Mouse (Mus musculus) cerebellum, adult 9-11 months (tissue): Measurements from ENCODE around the gene Gm28044.
"Not testable (repeated sequence)": the region's sequence is repeated elsewhere in the genome, so short reads cannot be mapped to it uniquely, and the experiment has no call there.

ENCODE experiments used
- DNase-seq: peaks from one replicate; pipeline ENCODE4 v3.0.0; 2022

Gene Gm28044

DNA sequence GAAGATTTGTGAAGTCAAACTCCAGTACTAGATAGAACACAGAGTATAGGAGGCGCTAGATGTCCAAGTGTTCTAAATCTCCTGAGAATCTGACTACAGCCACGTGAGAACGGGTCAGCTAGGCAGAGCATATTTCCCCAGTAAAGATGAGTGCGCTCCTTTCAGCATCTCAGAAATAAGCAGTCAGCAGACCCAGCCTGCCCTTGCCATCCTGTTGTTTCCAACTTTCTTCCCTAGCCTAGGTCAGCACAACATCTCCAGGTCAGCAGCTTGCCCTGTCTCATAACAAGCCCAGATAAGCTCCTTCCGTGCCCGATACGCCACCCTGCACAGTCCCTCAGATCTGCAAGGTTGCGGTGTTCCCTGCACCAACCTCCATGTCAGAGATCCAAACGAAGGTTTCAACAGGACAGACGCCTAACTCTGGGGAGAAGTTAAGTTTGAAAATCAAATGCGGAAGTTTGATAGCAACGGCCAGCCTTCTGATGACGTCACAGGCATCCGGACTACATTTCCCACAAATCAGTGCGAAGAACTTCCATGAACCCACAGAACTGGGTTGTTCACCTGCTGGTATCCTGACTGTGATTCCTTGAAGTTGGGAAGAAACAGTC lies at the start of gene Gm28044, which contains the start of gene Zfp953:
Gene Gm28044 (minus strand): TSS at position 406 of the 614 bp plus-strand sequence.
Gene Zfp953 (minus strand): TSS at position 475 of the 614 bp plus-strand sequence.
- peak; percentile 86 for DNase-seq

DNA sequence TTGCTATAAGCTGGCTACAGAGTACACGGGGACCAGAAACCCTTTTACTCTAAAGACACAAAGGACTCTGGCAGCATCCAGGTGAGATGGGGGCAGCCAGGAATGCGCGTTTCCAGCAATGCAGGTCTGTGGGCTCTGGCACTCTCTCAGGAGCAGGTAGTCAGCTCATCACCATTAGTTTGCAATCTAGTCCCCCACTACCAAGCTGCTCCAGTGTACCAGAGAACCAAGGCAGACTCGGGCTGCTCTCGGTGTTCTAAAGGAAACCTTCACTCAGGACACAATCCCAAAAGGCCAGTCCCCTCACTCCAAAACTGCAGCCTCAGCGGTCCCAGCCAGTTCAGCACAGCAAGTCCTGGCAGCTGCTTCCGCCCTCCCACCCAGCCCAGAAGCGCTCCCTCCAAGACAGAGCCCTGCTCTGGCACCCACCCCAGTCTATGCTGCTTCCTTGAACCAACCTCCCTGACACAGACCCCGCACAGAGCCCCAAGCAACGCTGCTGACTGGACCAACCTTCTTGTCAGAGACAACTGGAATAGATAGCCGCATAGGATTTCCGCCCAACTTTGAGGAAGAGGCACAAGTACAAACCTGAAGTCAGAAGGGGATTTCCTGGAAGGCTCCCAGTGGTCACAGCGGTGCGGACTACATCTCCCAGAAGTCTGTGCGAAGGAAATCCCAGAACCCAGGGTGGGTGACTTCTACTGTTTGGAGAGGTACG lies 39.0 kb upstream of the Gm28044 start, which contains the start of gene Zfp429:
Gene Zfp429 (minus strand): TSS at position 637 of the 721 bp plus-strand sequence.
- peak; percentile 67 for DNase-seq

DNA sequence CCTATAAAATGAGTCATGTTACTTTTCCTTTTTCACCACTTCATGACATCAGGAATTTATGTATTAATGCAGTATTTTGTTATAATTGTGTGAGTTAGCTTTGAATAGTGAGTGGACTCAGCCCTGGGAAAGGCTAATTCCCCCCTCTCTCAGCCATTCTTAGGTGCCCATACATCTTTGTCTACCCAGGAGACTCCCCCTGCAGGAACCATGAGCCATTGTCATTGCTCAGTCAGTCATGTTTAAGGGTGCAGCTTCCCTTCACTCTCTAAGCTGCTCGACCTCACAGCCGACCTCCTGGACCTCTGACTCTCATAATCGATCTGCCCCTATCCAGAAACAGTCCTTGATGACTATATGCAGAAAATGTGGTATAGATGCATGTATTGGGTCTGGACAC lies 15.9 kb upstream of the Gm28044 start:
- not testable (repeated sequence) for DNase-seq

DNA sequence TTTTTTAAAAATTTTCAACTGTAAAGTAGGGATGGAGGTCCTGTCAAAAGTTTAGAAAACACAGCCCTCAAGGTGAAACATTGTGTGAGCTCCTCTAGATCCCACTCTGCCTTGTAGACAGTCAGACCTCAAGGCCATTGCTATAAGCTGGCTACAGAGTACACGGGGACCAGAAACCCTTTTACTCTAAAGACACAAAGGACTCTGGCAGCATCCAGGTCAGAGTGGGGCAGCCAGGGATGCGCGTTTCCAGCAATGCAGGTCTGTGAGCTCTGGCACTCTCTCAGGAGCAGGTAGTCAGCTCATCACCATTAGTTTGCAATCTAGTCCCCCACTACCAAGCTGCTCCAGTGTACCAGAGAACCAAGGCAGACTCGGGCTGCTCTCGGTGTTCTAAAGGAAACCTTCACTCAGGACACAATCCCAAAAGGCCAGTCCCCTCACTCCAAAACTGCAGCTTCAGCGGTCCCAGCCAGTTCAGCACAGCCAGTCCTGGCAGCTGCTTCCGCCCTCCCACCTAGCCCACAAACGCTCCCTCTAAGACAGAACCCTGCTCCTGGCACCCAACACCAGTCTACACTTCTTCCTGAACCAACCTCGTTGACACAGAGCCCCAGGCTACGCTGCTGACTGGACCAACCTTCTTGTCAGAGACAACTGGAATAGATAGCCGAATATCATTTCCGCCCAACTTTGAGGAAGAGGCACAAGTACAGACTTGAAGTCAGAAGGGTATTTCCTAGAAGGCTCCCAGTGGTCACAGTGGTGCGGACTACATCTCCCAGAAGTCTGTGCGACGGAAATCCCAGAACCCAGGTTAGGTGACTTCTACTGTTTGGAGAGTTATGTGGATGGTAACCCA lies 14.9 kb upstream of the Gm28044 start, which contains the start of the genes Gm28041 and Zfp456:
Gene Gm28041 (minus strand): TSS at position 684 of the 862 bp plus-strand sequence.
Gene Zfp456 (minus strand): TSS at position 761 of the 862 bp plus-strand sequence.
- DNase-seq: peak; percentile 15

DNA sequence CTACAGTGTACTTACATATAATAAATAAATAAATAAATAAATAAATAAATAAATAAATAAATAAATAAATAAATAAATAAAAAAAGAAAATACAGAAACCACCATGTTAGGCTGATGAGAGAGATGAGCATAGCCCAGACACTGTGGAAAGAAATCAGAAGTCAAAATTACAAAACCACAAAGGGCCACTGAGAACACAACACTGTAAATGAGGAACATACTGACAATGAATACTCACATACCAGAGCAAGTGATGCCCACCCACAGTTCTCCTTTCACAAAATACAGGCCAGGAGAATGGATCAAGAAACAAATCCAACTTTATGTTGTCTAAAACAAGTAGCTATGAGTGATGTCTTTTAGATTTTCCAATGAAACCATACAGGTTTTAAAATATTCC lies 8.5 kb downstream of the Gm28044 start:
- DNase-seq: no peak

DNA sequence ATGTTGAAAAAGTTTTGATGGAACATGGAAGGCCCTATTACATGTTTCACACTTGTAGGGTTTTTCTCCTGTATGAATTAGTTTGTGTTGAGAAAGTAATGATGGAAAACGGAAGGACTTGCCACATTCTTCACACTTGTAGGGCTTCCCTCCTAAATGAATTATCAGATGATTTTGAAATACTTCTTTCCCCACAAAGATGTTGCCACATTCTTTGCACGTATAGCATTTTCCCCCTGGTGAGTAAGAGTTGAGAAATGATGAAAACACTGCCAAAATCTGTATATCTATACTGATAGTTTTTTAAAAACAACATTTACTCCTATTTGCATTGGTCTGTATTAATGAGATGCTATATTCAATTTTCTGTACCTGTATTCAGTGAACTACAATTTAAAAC lies 16.9 kb downstream of the Gm28044 start:
- DNase-seq: no peak

DNA sequence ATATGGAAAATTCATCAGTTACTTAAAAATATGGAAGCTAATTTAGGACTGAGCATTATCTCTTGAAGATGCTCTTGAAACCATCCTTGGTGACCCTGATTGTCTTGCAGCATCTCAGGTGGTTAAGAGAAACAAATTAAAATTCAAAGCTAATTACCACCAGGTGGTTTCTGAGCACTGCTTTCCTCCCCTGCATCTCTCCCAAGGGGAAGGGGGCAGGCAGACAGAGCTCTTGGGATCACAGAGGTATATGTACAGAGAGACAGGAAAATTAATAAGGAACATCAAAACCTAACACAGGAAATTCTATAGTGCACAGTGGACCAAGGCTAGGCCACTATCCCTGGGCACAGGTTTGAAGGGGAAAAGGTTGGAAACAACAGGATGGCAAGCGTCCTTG lies 27.5 kb downstream of the Gm28044 start:
- DNase-seq: peak; percentile 4

DNA sequence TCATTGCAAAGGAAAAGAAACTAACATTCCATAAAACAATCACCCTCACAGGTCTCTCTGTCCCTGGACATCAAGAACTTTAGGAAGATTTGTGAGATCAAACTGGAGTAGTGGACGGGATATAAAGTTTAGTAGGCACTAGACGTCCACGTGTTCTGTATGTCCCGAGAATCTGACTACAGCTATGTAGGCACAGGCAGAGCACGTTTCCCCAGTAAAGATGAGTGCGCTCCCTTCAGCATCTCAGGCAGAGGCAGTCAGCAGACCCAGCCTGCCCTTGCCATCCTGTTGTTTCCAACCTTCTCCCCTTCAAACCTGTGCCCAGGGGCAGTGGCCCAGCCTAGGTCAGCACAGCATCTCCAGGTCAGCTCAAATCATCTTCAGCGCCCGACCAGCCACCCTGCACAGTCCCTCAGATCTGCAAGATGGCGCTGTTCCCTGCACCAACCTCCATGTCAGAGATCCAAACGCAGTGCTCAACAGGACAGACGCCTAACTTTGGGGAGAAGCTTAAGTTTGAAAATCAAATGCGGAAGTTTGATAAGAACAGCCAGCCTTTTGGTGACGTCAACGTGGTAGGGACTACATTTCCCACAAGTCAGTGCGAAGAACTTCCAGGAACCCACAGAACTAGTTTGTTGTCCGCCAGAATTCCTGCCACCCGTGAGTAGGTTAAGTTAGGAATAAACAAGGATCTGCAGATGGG lies 28.2 kb downstream of the Gm28044 start, which contains the start of gene Zfp595:
Gene Zfp595 (minus strand): TSS at position 552 of the 706 bp plus-strand sequence.
- peak; percentile 83 for DNase-seq

DNA sequence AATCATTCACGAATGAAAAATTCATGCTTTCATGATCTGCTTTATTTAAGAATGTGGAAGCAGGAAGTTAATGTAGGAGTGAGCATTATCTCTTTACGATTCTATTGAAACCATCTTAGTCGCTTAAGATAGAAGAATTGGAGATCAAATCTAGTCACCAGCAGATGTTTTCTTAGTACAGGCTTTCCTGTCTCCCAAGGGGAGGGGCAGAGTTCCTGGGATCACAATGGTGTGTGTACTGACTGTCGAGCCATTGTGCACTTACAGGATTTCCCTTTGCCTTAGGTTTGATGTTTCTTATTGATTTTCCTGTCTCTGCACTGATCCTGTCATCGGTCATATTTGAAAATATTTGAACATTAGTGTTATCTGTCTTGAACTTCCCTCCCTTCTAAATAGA lies 53.6 kb downstream of the Gm28044 start:
- peak; percentile 21 for DNase-seq

DNA sequence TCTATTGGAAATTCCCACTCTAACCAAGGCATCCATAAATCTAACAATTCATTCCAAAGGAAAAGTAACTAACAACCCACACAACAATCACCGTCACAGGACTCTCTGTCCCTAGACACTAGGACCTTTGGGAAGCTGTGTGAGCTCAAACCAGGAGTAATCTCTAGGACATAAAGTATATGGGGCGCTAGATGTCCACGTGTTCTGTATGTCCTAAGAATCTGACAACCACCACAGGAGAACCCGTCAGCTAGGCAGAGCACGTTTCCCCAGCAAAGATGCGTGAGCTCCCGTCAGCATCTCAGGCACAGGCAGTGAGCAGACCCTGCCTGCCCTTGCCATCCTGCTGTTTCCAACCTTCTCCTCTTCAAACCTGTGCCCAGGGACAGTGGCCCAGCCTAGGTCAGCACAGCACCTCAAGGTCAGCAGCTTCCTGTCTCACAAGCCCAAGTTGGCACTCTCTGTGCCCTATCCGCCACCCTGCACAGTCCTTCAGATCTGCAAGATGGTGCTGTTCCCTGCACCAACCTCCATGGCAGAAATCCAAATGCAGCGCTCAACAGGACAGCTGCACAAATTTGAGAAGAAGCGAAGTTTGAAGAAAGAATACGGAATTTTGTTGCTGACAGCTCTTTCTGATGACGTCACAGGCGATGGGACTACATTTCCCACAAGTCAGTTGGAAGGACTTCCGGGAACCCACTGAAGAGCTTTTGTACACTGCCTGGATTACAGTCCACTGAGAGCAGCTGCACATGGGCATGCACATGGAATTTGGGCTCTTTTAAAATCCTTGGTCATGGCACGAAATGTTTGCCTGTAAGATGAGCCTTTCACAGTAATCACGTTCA lies 54.3 kb downstream of the Gm28044 start, which contains the start of gene Zfp457:
Gene Zfp457 (minus strand): TSS at position 664 of the 851 bp plus-strand sequence.
- DNase-seq: peak; percentile 93

DNA sequence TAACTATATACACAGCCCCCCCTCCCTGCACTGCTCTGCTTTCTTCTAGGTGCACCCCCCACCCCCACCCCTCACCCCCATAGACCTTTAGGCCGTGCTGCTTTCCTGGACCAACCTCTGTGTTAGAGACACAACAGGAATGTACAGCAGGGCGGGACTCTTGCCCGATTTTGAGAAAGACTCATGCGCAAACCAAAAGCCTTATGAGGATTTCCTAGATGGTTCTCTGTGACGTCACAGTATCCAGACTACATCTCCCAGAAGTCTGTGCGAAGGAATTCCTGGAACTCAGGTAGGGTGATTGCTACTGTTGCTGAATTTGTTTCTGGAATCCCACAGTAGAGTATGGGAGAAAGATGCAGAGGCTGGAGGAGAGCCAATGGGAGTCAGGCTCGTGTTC lies 82.0 kb downstream of the Gm28044 start, which contains the start of gene Zfp458:
Gene Zfp458 (minus strand): TSS at position 153 of the 400 bp plus-strand sequence.
- no peak for DNase-seq

DNA sequence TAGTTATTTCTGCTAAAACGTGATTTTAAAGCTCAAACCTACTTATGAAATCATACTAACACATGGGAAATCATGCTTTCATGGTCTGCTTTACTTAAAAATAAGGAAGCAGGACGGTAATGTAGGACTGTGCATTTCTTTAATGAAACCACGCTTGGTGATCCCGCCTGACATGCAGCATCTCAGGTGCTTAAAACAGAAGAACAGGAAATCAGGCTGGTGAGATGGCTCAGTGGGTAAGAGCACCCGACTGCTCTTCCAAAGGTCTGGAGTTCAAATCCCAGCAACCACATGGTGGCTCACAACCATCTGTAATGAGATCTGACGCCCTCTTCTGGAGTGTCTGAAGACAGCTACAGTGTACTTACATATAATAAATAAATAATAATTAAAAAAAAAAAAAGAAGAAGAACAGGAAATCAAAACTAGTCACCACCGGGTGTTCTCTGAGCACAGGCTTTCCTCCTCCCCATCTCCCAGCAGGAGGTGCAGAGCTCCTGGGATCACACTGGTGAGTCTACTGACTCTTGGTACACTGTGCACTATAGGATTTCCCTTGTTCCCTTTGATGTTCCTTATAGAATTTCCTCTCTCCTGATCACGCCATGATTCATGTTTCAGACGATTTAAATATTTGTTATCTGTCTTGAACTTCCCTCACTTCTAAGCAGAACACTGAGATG lies 90.8 kb downstream of the Gm28044 start:
- DNase-seq: peak; percentile 10

DNA sequence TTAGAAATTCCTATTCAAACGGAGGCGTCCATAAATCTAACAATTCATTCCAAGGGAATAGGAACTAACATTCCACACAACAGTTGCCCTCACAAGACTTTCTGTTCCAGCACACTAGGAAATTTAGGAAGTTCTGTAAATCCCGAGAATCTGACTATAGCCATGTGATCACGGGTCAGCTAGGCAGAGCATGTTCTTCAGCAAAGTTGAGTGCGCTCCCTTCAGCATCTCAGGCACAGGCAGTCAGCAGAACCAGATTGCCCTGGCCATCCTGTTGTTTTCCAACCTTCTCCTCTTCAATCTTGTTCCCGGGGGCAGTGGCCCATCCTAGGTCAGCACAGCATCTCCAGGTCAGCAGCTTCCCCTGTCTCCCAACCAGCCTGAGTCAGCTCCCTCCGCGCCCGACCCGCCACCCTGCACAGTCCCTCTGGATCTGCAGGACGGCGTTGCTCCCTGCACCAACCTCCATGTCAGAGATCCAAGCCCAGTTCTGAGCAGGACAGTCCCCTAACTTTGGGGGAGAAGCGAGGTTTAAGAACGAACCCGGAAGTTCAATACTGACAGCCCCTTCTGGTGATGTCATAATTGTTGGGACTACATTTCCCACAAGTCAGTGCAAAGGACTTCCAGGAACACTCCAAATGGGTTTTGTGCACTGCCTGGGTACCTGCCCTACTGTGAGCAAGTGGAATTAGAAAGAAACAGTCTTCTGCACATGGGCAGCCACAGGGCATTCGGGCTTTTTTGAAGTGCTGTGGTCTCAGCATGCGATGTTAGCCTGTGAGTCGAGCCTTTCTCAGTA lies 91.6 kb downstream of the Gm28044 start:
- peak; percentile 86 for DNase-seq
